Mouse (Mus musculus): ENCODE measurements around the gene Ubxn10.

Ubxn10 gene

GRCm38 (mm10) chr4:138702031-138702430, 34.9 kb downstream of the Ubxn10 start:
- no peak for DNase-seq (ENCODE audit: low spot score)

DNA sequence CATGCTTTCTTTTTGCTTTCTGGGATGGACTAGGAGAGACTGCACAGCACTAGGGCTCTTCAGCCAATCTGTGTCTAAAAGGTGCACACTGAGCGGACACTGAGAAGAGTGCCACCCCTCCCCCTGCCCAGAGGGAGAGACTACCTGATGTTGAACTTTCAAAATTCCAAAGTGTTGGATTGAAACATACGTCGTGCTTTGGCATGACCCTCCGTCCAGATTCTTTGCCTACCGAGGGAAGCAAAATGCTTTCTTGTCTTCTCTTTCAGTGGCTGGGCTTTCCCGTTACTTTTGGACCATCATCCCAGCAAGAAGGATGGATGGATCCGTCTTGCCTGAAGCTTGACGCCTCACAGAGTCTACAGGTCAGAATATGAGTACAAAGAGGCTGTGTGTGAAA, 35.9 kb downstream of the Ubxn10 start:
- DNase-seq (ENCODE audit: low spot score), result no peak

DNA sequence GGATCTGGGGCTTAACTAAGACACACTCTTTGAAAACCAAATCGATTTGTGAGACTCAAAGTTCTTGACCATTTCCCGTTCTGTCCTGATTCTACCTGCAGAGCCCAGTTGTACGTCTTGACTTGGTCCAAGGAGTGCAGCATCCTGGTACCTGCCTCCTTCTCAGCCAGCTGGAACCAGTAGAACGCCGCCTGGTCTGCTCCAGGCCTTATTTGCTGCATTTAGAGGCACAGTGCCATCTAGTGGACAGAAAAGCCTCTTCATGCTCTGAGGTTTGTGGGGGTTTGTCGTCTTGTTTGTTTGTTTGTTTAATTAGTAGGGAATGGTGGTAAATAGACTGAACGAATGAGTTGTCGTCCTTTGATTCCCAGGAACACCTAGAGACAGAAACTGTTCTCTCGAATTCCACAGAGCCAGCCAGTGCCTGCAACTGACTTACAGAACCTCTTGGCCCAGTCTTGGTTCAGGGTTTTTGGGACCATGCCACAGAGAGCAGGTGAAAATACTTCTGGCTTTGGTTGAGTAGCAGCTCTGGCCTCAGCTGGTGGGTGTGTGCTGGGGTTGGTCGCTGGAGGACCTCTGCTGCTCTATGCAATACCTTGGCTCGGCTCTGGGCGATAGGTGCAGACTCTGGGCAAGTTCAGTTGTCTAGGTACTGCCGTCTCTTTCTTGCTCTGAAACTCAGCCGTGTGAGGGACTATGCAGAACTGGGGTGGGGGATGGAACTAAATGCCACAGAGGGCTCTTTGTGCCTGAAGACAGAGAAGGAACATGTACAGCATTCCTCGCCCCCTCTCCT, 36.6 kb downstream of the Ubxn10 start:
- DNase-seq (ENCODE audit: low spot score), result peak; percentile 52

GRCm38 (mm10) chr4:138698296-138698695, 38.7 kb downstream of the Ubxn10 start:
- DNase-seq (ENCODE audit: low spot score), result no peak

DNA sequence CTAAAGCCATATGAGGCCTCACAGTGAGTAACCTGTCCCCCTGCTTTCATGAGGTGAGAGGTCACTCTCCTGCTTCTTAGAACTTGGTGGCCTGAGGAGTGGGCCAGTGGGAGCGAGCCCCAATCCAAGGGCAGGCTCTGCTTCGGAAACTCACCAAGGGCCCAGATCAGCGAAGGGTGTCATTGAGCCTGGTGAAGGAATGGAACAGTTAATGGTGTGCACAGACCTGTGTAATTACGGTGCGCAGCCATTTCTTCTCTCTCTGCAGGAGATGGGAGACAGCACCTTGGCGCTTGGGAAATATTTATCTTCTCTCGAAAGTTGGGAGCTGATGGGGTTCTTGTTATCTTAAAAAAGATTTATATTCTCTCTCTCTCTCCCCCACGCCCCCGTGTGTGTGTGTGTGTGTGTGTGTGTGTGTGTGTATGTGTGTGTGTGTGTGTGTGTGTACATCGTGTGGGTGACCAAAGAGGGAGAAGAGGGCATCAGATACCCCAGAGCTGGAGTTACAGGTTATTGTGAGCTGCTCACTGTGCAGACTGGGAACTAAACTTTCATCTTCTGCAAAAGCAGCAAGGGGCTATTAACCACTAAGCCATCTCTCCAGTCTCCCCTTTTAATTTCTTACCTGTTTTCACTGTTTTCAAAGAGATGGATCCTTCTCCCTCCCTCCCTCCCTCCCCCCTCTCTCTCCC, 39.7 kb downstream of the Ubxn10 start:
- no peak for DNase-seq (ENCODE audit: low spot score)

GRCm38 (mm10) chr4:138696720-138697119, 40.2 kb downstream of the Ubxn10 start:
- no peak for DNase-seq (ENCODE audit: low spot score)

DNA sequence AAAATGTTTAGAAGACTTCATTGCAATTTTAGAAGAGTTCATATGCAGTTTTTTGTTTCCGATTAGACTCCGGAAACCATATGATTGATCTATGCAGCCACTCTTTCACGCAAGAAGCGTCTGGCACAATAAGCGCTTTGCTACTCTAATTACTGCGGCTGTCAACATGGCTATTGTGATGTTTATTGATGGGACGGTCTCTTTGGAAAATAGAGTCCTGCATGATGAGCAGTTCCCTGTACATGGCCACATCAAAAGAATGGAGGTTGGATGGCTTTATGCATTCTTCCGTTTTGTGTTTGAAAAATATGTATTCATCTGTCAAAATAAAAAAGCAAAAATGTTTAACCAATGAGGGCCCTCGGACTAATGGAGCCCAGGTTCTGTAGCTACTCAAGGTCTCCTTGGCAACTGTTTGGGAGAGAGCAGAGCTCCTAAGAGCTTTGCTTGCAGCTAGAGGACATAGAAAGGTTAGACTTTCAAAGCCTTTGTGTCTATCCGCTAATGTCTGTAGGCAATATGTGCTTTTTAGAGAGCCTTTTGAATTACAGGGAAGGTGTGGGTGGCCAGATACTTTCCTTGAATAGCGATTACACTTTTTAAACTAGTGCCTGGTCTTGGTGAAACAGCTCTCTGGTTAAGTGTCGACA, 43.8 kb downstream of the Ubxn10 start:
- DNase-seq (ENCODE audit: low spot score), result no peak

DNA sequence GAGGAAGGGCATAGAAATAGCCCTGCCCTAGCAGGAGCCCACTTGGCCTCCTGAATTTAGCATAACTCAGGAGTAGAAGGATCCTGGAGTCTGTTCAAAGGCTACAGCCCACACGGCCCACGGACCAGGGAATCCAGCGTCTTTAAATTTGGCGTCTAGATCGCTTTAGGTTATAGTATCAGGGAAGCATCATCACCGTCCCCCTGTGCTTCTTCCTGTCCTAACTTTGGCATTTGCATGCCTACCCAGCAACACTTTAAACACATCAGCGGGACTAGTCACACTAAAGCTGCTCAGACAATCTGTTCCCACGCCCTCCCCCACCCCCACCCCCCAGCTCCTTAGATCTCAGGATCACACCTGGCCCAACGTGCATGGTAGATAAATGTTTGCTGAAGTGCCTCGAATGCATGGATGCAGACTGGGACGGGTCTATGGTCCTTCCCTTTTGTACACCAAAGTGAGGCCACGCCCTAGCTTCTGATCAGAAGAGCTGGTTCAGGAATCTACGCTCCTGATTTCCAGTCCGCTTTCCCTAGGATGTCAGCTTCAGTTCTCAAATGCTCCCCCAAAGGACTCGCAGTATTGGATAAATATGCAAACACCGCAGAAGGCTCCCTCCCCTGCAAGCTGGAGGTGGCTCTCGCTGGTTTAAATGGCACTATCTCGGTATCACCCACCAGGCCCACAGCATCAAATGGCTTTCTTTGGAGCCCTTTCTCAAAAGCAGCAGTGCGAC, 45.4 kb downstream of the Ubxn10 start:
- DNase-seq (ENCODE audit: low spot score), result no peak

DNA sequence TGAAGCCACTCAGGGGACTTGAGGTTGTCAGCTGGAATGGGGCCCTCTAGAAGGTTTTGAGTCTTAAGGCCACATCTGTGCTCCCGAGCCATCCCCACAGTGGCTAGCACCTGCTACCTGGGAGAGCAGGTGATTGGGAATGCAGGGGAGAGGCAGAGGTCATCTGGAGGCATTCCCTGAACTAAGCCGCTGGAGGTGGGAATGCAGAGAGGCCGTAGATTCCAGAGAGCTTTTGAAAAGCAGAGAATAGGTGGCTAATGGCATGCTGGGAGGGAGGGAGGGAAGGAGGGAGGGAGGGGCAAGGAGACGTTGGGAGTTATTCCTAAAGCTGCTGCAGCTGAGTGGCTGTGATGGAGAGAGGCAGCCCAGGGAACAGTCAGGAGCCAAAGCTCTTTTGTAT, 46.4 kb downstream of the Ubxn10 start:
- DNase-seq (ENCODE audit: low spot score), result no peak

DNA sequence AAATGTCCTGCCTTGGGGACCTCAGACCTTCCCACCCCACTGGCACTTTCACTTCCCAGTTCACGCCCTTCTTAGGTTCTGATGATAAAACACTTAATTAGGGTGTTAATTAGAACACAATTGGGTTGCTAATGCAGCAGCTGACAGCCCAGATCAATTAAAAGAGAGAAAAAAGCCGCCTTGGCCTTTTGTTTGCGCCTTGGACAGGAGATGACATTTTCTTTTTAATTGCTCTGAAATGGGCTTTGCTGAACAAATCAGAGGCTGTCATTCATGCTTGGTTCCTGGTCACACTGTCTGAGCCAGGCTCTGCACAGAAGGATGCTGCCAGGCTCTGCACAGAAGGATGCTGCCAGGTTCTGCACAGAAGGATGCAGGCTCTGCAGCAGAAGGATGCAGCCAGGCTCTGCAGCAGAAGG, 47.9 kb downstream of the Ubxn10 start:
- no peak for DNase-seq (ENCODE audit: low spot score)

GRCm38 (mm10) chr4:138685813-138686212, 51.2 kb downstream of the Ubxn10 start:
- no peak for DNase-seq (ENCODE audit: low spot score)

- no peak for DNase-seq (ENCODE audit: low spot score)
These were observed 54.2 kb downstream of the Ubxn10 start for GRCm38 (mm10) chr4:138682760-138683159.

DNA sequence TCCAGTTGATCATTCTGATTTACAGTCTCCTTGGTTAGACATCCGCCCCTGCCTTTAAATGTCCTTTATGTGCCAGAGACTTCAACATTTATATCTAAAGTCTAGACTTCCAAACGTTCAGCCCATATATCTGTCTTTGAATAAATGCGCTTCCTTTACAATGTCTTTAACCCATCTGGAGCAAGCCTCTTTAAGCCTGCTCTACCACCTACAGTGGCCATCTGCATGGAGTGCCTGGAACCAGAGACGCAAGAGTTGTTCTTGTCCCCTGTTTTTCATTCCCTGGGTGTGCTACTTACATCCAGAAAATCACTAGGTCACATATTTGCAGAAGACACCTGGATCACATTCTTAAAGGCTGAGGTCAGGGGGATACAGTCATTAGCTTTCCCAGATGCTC, 56.8 kb downstream of the Ubxn10 start:
- no peak for DNase-seq (ENCODE audit: low spot score)

- no peak for DNase-seq (ENCODE audit: low spot score)
These were observed 59.4 kb downstream of the Ubxn10 start for GRCm38 (mm10) chr4:138677579-138677978.

DNA sequence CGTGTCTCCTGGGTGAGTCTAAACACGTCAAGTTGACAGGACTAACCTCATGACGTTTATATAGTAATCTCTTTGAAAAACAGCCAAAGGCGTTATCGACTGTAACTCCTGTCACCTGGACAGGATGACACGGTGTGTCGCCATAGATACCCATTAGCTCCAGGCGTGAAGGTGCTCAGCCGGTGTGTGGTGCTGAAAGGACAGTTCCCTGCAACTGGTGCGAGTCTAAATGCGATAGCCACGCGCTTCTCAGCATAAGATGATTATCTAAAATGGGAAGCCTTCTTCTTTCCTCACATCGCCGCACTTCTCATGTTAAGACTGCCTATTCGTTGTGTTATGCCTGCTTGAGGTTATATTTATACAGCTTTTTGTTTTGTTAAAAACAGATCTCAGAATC, 60.5 kb downstream of the Ubxn10 start:
- DNase-seq (ENCODE audit: low spot score), result peak; percentile 6

DNA sequence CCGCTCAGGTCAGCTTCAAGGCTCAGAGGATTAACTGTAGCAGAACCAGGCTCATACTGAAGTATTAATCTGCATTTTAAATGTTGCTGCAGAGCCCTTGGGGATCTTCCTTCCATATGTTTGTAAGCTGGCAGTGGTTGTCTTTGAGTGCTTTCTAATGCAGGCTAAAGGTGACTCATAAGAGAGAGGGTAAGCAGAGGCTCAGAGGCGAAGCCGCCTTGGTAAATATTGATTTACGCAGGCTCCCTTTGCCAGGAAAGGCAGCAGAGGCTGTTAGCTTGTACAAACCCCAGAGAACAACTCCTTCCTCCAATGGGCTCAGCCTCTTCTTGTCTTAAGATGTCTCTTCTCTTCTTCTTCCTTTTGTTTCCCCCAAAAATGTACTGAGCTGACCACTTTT, 64.8 kb downstream of the Ubxn10 start:
- DNase-seq (ENCODE audit: low spot score), result no peak

DNA sequence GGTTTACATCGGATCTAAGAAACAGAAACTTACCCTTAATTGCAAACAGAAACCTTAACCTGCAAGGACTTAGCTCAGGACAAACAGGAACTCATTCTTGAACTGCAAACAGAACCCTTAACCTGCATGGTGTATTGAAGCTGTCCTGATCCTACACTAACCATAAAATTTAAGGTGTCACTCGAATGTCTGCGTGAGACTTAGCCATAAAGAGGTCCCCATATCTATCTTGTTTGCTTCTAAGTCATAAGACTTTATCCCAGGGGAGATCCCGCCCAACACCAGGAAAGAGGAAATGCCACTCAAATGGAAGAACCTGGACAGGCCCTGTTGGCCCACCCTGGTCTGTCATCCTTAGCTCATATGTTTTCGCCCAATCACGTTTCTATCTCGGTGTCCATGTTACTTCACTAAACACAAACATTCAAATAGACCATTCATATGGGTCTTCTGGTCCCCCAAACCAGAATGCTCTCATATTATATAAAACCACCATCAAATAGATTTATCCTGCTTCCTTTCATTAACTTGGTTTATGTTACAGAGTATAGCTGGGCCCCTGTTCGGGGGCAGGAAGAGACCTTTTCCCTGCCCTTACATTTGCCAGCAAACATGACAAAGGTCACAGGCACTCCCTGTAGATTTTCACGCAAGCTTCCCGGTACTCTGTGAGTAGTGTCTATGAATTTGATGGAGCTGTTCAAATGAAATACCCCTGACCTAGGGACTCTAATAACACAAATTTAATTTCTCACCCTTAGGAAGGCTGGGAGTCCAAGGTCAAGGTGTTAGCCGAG, 66.7 kb downstream of the Ubxn10 start:
- DNase-seq (ENCODE audit: low spot score), result no peak

GRCm38 (mm10) chr4:138666521-138666920, 70.4 kb downstream of the Ubxn10 start:
- no peak for DNase-seq (ENCODE audit: low spot score)

- DNase-seq (ENCODE audit: low spot score), result no peak
These were observed 76.9 kb downstream of the Ubxn10 start for GRCm38 (mm10) chr4:138659936-138660602.

Measured in urinary bladder, postnatal 25 days (tissue).